Mouse (Mus musculus): Measurements from ENCODE around the gene Cfap73. TPM values are rescaled to one million over a fixed set of nuclear protein-coding genes. Genes with fewer than 3 reads are reported as not detected.

Gene Cfap73
- polyA plus RNA-seq, 1 experiment from 2014 or later = 2.5 TPM

DNA sequence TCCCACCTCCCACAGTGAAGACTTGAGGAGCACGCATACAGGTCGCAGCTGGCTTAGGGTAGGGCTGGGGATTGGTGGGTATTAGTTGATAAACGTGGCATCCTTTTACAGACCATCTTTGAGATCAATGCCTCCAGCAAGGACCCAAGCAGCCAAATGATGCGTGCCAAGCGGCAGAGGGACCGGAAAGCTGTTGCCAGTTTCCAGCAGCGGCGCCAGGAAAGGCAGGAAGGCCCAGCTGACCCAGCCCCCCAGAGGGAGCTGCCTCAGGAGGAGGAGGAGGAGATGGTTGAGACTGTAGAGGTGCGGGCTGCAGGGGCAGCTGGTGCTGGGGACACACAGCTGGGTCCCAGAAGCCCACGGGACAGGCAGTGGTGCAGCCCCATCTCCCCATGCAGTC lies 9.6 kb downstream of the Cfap73 start:
- Histone ChIP-seq H3K27me3 (no peaks in the 10 kb centered on the region), H3K9ac (no peak overlapping the region), H3K9me3 (replicated peaks) (no peaks in the 10 kb centered on the region), H3K36me3 (peaks cover 84% of the 10 kb centered on the region), H3K4me3 (replicated peaks) (no peak overlapping the region), H3K4me2 (replicated peaks) (no peak overlapping the region), H3K27ac (replicated peaks) (no peak overlapping the region), H3K4me1 (peaks cover 16% of the 10 kb centered on the region)
- no peak for ATAC-seq (ENCODE audit: insufficient number of reproducible peaks, low FRiP score, low TSS enrichment, low read depth)
- 92% methylated on average over 10 of the region's 10 CpGs for WGBS

DNA sequence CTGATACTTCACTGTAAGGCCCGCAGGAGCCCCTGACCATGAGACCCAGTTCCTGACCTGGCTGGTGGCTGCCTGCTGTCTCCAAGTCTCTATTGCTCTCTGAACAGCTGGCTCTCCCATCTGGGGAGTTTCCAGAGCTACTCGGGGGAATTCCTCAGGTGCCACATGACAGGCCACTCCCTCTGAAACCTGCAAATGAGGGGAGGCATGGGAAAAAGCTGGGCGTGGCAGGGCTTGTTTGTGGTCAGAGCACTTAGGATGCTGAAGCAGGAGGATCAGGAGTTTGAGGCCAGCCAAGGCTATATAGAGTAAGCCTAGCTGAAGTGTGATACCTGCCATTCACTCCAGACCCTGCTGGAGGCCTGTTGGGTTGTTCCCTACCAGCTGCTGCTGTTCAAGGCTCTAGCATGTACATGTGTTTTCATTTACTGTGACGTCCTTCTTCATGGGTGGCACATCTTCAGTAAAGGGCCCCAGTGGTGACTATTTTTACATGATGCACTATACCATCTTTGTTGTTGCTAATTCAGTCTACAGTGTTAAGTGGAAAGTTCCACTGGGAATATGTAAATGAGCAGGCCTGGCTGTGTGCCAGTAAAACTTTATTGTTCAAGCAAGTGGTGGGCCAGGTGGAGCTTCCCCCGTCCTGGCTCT lies 11.7 kb downstream of the Cfap73 start:
- H3K9me3 ChIP-seq (replicated peaks) = no peaks in the 10 kb centered on the region
- H3K27ac ChIP-seq (replicated peaks) = peak overlapping the region; percentile 17; the same call in 1 of the 2 replicates
- H3K9ac ChIP-seq = no peak overlapping the region
- no peak for ATAC-seq (ENCODE audit: insufficient number of reproducible peaks, low FRiP score, low TSS enrichment, low read depth)
- WGBS = 54% methylated on average over 5 of the region's 5 CpGs
- H3K4me2 ChIP-seq (replicated peaks) = no peak overlapping the region
- no peaks in the 10 kb centered on the region for H3K27me3 ChIP-seq
- peaks cover 12% of the 10 kb centered on the region for H3K4me1 ChIP-seq
- peaks cover 99% of the 10 kb centered on the region for H3K36me3 ChIP-seq
- H3K4me3 ChIP-seq (replicated peaks) = no peak overlapping the region

DNA sequence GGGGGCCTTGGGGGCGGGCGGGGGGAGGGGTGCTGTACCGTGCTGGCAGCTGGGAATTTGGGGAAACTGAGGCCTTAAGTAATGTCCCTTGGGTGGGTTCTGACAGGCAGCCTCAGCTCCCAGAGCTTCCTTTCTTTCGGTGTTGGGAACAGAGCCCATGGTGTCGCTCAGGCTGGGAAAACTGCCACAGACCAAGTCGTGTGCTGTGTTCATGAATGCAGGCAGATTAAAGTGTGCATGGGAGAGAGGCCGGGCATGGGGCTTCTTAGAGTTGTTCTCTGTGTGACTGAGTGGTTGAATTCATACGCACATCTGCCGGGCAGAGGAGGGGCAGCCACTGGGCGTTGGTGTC lies 12.2 kb downstream of the Cfap73 start:
- H3K27ac ChIP-seq (replicated peaks) = peak overlapping the region; percentile 17; the same call in 1 of the 2 replicates
- no peaks in the 10 kb centered on the region for H3K9me3 ChIP-seq (replicated peaks)
- WGBS = 64% methylated on average over 10 of the region's 10 CpGs
- peaks cover 99% of the 10 kb centered on the region for H3K36me3 ChIP-seq
- no peak overlapping the region for H3K4me2 ChIP-seq (replicated peaks)
- no peak overlapping the region for H3K9ac ChIP-seq
- no peaks in the 10 kb centered on the region for H3K27me3 ChIP-seq
- peaks cover 12% of the 10 kb centered on the region for H3K4me1 ChIP-seq
- H3K4me3 ChIP-seq (replicated peaks) = no peak overlapping the region
- ATAC-seq (ENCODE audit: insufficient number of reproducible peaks, low FRiP score, low TSS enrichment, low read depth) = no peak

DNA sequence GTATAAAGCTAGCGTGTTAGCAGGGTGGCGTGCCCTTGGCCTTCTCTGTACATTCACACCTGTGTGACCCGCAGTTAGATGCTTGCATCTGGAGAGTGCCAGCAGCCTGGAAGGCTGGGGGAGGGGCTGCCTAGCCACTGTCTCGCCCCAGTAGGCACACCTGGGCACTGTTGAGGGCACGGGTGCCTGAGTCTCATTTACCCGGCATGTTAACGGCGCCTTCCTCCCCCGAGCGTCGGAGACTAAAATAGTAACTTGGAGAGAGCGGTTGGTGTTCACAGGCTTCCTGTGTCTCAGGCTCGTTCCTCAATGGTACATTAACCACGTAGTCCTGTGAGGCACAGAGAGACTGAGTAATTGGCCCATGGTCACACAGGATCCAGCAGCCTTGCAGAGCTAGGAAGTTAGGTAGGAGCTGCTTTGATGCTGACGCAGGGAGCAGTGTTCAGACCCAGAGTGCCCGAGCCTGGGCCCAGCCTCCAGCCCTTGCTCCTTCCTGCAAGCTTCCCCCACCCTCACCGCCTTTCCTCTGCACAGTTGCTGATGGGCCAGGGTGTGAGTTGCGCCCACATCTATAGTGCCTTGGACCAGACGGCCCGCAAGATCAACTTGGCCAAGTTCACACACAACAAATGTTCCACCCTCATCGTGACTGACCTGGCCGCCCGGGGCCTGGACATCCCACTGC lies 12.8 kb downstream of the Cfap73 start:
- 89% methylated on average over 23 of the region's 23 CpGs for WGBS
- Histone ChIP-seq H3K9ac (no peak overlapping the region), H3K36me3 (peaks cover 98% of the 10 kb centered on the region), H3K9me3 (replicated peaks) (no peaks in the 10 kb centered on the region), H3K27ac (replicated peaks) (peak overlapping the region; percentile 17; the same call in 1 of the 2 replicates), H3K4me2 (replicated peaks) (no peak overlapping the region), H3K27me3 (no peaks in the 10 kb centered on the region), H3K4me3 (replicated peaks) (no peak overlapping the region), H3K4me1 (peaks cover 12% of the 10 kb centered on the region)
- ATAC-seq (ENCODE audit: insufficient number of reproducible peaks, low FRiP score, low TSS enrichment, low read depth) = no peak

DNA sequence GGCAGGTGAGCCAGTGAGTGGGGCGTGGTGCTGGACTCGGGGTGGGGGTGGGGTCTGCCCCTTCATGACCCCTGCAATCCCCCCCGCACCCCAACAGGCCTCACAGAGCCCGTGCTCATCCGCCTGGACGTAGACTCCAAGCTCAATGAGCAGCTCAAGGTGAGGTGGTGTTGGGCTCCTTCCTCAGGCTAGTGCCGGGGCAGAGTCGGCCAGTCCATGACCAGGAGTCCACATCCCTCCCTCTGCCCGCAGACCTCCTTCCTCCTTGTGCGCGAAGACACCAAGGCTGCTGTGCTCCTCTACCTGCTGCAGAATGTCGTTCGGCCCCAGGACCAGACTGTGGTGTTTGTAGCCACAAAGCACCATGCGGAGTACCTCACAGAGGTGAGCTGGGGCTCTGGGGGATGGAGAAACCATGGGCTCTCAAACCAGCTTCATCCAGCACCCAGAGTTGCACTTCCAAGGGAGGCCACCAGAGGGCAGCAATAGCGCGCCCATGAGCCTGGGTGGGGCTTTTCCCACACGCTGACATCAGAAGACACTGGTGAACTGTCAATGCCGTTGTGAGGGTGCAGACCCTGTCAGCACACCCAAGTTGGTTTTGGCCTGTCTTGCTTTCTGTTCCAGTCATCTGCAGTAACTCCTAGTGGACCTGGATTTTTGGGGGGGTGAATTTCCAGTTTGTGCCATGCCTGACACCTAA lies 13.5 kb downstream of the Cfap73 start:
- peaks cover 98% of the 10 kb centered on the region for H3K36me3 ChIP-seq
- whole genome bisulfite sequencing = 70% methylated on average over 18 of the region's 18 CpGs
- H3K27me3 ChIP-seq = no peaks in the 10 kb centered on the region
- H3K4me3 ChIP-seq (replicated peaks) = no peak overlapping the region
- H3K9me3 ChIP-seq (replicated peaks) = 0 out of 2 replicates have a peak, but pooled peaks cover 4% of the 10 kb centered on the region
- H3K4me2 ChIP-seq (replicated peaks) = no peak overlapping the region
- H3K9ac ChIP-seq = no peak overlapping the region
- no peak overlapping the region for H3K27ac ChIP-seq (replicated peaks)
- ATAC-seq (ENCODE audit: insufficient number of reproducible peaks, low FRiP score, low TSS enrichment, low read depth) = no peak
- H3K4me1 ChIP-seq = peaks cover 12% of the 10 kb centered on the region

DNA sequence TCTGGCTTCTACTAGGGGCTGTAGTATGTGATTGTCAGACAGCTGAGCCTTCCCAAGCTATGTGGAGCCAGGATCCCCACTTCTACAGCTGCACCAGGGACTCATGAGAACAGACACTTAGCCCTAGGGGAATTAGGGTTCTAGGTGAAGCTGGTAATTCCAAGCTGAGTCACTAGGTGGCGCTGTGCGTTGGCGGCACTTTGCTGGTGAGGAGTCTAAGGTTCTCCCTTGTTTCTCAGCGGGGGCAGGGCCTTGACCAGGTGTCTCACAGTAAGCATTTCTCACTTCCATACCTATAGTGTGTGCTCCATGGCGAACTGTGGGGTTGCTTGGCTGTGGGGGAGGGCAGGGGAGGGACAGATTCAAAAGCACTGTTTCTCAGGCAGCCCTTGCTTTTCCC lies 14.8 kb downstream of the Cfap73 start:
- Histone ChIP-seq H3K36me3 (peaks cover 87% of the 10 kb centered on the region), H3K27ac (replicated peaks) (no peak overlapping the region), H3K9me3 (replicated peaks) (0 out of 2 replicates have a peak, but pooled peaks cover 4% of the 10 kb centered on the region), H3K9ac (no peak overlapping the region), H3K4me1 (peaks cover 12% of the 10 kb centered on the region), H3K27me3 (no peaks in the 10 kb centered on the region), H3K4me2 (replicated peaks) (no peak overlapping the region), H3K4me3 (replicated peaks) (no peak overlapping the region)
- WGBS = 17% methylated on average over 5 of the region's 5 CpGs
- ATAC-seq (ENCODE audit: insufficient number of reproducible peaks, low FRiP score, low TSS enrichment, low read depth) = no peak

DNA sequence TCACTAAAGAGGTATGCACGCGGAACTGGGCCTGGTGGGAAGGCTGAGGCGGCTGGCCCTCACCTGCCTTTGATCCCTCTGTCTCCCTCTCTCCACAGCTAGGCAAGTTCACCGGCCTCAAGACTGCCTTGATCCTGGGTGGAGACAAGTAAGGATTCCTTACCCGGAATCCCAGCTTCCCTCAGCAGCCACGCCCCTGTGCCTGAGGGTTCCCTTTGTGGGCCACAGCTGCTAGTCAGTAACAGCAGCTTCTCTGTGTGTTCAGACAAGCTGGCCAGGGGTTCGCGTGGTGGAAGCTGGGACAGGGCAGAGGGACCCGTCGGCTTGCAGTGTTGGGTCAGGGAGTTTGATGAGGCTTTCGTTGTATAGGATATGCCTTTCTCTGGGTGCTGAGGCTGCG lies 15.3 kb downstream of the Cfap73 start:
- Histone ChIP-seq H3K9ac (no peak overlapping the region), H3K36me3 (peaks cover 83% of the 10 kb centered on the region)
- WGBS = 70% methylated on average over 12 of the region's 12 CpGs

DNA sequence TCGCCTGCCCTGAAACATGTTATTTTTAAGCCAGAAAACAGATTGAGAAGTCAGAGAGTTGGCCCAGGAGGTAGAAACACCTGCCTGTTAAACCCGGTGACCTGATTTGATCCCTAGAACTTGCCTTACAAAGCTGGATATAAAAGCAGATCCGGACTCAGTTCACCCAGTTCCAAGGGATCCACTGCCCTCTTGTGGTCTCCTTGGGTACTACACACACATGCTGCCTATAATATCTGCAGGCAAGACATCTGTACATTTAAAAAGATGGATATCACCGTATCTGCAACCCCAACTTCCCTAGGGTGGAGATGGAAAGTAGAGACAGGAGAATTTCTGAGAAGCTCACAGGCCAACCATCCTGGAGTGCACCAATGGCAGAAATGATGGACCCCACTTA lies 18.1 kb downstream of the Cfap73 start:
- Histone ChIP-seq H3K36me3 (peaks cover 55% of the 10 kb centered on the region), H3K27ac (replicated peaks) (no peak overlapping the region), H3K4me3 (replicated peaks) (no peak overlapping the region), H3K4me2 (replicated peaks) (no peak overlapping the region), H3K4me1 (peaks cover 19% of the 10 kb centered on the region), H3K27me3 (no peaks in the 10 kb centered on the region), H3K9me3 (replicated peaks) (0 out of 2 replicates have a peak, but pooled peaks cover 4% of the 10 kb centered on the region), H3K9ac (no peak overlapping the region)
- WGBS = 95% methylated on average over 4 of the region's 4 CpGs
- no peak for ATAC-seq (ENCODE audit: insufficient number of reproducible peaks, low FRiP score, low TSS enrichment, low read depth)

More for the DNA sequence above, 15.3 kb downstream of the Cfap73 start:
- H3K4me3 ChIP-seq (replicated peaks) = no peak overlapping the region
- no peak for ATAC-seq (ENCODE audit: insufficient number of reproducible peaks, low FRiP score, low TSS enrichment, low read depth)
- H3K27me3 ChIP-seq = no peaks in the 10 kb centered on the region
- no peak overlapping the region for H3K27ac ChIP-seq (replicated peaks)
- 0 out of 2 replicates have a peak, but pooled peaks cover 4% of the 10 kb centered on the region for H3K9me3 ChIP-seq (replicated peaks)
- H3K4me1 ChIP-seq = peaks cover 16% of the 10 kb centered on the region
- no peak overlapping the region for H3K4me2 ChIP-seq (replicated peaks)

DNA sequence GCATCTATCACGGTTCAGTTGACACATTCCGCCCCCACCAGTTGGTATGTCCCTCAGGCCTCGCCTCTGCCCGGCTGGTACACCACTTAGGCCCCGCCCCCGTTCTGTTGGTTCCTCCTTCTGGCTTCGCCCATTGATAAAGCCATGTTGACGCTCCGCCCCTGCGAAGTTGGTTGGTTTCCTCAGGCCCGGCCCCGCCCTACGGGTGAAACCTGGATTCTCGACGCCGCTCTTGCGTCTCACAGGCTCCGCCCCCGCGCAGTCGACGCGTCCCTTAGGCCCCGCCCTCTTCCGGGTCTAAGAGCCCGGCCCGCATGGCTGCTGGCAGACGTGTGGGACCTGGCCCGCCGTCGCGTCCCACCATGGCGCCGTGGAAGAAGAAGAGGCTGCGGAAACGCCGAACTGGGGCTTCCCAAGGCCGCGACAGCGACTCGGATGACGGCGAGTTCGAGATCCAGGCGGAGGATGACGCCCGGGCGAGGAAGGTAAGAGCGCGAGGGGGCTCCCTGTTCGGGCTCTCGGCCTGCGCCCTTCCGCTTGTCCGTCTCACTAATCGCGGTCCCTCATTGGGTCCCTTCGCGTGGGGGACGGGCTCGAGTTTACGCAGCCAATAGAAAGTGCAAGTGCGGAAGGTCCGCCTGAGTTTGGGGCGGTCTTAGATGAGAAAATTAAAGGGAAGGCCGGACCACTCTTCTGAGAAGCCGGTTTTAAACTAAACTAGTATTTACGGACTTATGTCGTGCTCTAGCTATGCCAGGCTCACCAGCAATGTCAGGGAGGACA lies 21.0 kb downstream of the Cfap73 start:
- Histone ChIP-seq H3K4me3 (replicated peaks) (peak overlapping the region; percentile 87), H3K27me3 (no peaks in the 10 kb centered on the region), H3K4me2 (replicated peaks) (peak overlapping the region; percentile 82), H3K9ac (peak overlapping the region; percentile 69), H3K9me3 (replicated peaks) (0 out of 2 replicates have a peak, but pooled peaks cover 4% of the 10 kb centered on the region), H3K36me3 (peaks cover 36% of the 10 kb centered on the region), H3K4me1 (peaks cover 20% of the 10 kb centered on the region), H3K27ac (replicated peaks) (peak overlapping the region; percentile 94)
- peak; percentile 95 for ATAC-seq (ENCODE audit: insufficient number of reproducible peaks, low FRiP score, low TSS enrichment, low read depth)
- WGBS = under 1% methylated on average over 69 of the region's 69 CpGs

DNA sequence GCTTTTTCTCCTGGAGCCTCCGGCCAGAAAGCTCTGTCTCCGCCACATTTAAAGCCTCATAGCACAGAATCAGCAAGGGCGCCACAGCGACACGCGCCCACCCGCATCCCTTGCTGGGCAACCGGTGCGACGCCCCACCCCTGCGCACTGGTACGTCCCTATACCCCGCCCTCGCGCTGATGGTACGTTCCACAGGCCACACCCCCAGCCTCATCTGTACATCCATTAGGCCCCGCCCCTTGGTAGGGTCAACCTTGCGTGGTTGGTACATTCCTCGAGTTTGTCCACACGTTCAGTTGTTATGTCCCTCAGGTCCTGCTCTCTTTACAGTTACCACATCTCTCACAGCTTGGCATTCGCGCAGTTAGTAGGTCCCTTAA lies 21.6 kb downstream of the Cfap73 start, which contains the start of the genes Rita1 and Ddx54:
Gene Rita1, minus strand, starts transcription at position 148 of the 380 bp plus-strand sequence.
Gene Ddx54, plus strand, starts transcription at position 298 of the 380 bp plus-strand sequence.
- peaks cover 20% of the 10 kb centered on the region for H3K4me1 ChIP-seq
- H3K27ac ChIP-seq (replicated peaks) = peak within 1 kb of the TSS; percentile 94
- WGBS = 0% methylated on average over 22 of the region's 22 CpGs

More for the DNA sequence above, 21.6 kb downstream of the Cfap73 start, which contains the start of the genes Rita1 and Ddx54:
- Histone ChIP-seq H3K9ac (peak within 1 kb of the TSS; percentile 69), H3K36me3 (peaks cover 30% of the 10 kb centered on the region), H3K4me2 (replicated peaks) (peak within 1 kb of the TSS; percentile 82), H3K4me3 (replicated peaks) (peak within 1 kb of the TSS; percentile 87), H3K9me3 (replicated peaks) (0 out of 2 replicates have a peak, but pooled peaks cover 4% of the 10 kb centered on the region), H3K27me3 (no peaks in the 10 kb centered on the region)
- ATAC-seq (ENCODE audit: insufficient number of reproducible peaks, low FRiP score, low TSS enrichment, low read depth) = peak; percentile 89

Measured in embryonic facial prominence, embryonic 15.5 days (tissue).